Mouse (Mus musculus) hindbrain, postnatal 0 days (tissue): Measurements from ENCODE around the gene Fhl2. TPM values are rescaled to one million over a fixed set of nuclear protein-coding genes. Genes with fewer than 3 reads are reported as not detected.

Experiments
- ATAC-seq: fragments of 200-750 bp; cut with Nextera tagmentation; 2 replicates; pipeline ENCODE4 v1.8.0; 2017; ENCODE audit warnings: mild to moderate bottlenecking, moderate TSS enrichment, moderate library complexity
- DNase-seq: peaks from one replicate; pipeline ENCODE4 v3.0.0-alpha.2; 2015; ENCODE audit warnings: low spot score
- H3K27ac ChIP-seq: fragments of 300-500 bp; sonication (generic); 2 replicates; pipeline ENCODE4 v1.5.1; 2014; ENCODE audit warnings: mild to moderate bottlenecking
- H3K27me3 ChIP-seq: fragments of 300-500 bp; sonication (generic); 2 replicates; pipeline ENCODE4 v1.6.1; 2014; ENCODE audit warnings: low read length, mixed read lengths; ENCODE audit not compliant: insufficient read depth
- H3K36me3 ChIP-seq: fragments of 300-500 bp; sonication (generic); 2 replicates; pipeline ENCODE4 v1.6.1; 2014; ENCODE audit warnings: low read length, mixed read lengths; ENCODE audit not compliant: insufficient read depth
- H3K4me1 ChIP-seq: fragments of 300-500 bp; sonication (generic); 2 replicates; pipeline ENCODE4 v1.6.1; 2014; ENCODE audit warnings: antibody characterized with exemption, low read length, mixed read lengths; ENCODE audit not compliant: insufficient read depth
- H3K4me2 ChIP-seq: fragments of 300-500 bp; sonication (generic); 2 replicates; pipeline ENCODE4 v1.6.1; 2014; ENCODE audit warnings: low read depth, mild to moderate bottlenecking, low read length, moderate library complexity, mixed read lengths
- H3K4me3 ChIP-seq: fragments of 300-500 bp; sonication (generic); 2 replicates; pipeline ENCODE4 v1.5.1; 2014; ENCODE audit warnings: low read length
- H3K9ac ChIP-seq: fragments of 300-500 bp; sonication (generic); replicated peaks from 2 replicates; pipeline ENCODE4 v1.6.1; 2014; ENCODE audit warnings: mild to moderate bottlenecking, low read length, moderate library complexity, mixed read lengths
- H3K9me3 ChIP-seq: fragments of 300-500 bp; sonication (generic); 2 replicates; pipeline ENCODE4 v1.6.1; 2016; ENCODE audit warnings: low read length, mixed read lengths
- CTCF ChIP-seq: IDR thresholded peaks from 2 replicates; pipeline ENCODE4 v1.5.1; 2016; ENCODE audit warnings: antibody characterized with exemption, control low read depth, low read depth
- WGBS: fragments of 180-500 bp; shearing (Covaris S2); extraction: QIAGEN DNeasy Blood & Tissue Kit; methylation state at CpG from one replicate; pipeline ENCODE4 v1.1.7; 2014; 5-methylcytosine and 5-hydroxymethylcytosine counted together
- polyA plus RNA-seq: library from polyadenylated mRNA; unstranded; fragments of >200 nt; fragmentation: Nextera tagmentation; extraction: Ambion mirVana; gene quantifications from 2 replicates; pipeline ENCODE4 v1.2.1, GENCODE M21; 2015
- total RNA-seq: library from RNA; depleted of rRNA; stranded (reverse); fragments of >200 nt; gene quantifications from 2 replicates; pipeline ENCODE4 v1.2.3, GENCODE M21; 2014; rRNA removed

Fhl2 gene
- total and polyA plus RNA-seq, 2 experiments from 2014 or later, result 24.5 to 29.7 TPM

DNA sequence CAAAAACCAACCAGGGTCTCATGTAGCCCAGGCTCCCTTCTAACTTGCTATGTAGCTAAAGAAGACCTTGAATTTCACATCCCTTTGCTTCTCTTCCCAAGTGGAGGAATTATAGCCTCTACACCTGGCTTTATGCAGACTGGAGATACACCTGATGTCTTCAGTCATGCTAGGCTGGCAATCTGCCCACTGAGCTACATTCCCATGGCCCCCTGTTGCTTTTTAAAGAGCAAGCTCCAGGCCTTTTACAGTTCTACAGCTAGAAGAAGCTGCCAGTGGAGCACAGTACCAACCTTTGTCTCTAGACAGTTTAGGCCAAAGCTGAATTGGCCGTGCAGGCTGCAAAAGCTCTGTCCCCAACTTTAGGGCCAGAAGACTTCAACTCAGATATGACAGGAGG is 106.4 kb downstream of the Fhl2 start:
- peak; percentile 25 for DNase-seq
- peak overlapping the region; percentile 61; the same call in 1 of the 2 replicates for H3K4me2 ChIP-seq

GRCm38 (mm10) chr1:43082946-43083345 is 113.8 kb downstream of the Fhl2 start:
- TF ChIP-seq CTCF, result no peak
- DNase-seq, result no peak
- H3K4me1 ChIP-seq, result no peaks in the 10 kb centered on the region
- no peaks in the 10 kb centered on the region for H3K36me3 ChIP-seq
- H3K27me3 ChIP-seq, result no peaks in the 10 kb centered on the region
- H3K9ac ChIP-seq, result no peak overlapping the region
- 86% methylated on average over 5 of the region's 5 CpGs for WGBS
- no peaks in the 10 kb centered on the region for H3K9me3 ChIP-seq
- no peak overlapping the region for H3K27ac ChIP-seq
- no peak overlapping the region for H3K4me3 ChIP-seq
- no peak for ATAC-seq
- H3K4me2 ChIP-seq, result no peak overlapping the region

More for the DNA sequence above, 106.4 kb downstream of the Fhl2 start:
- Histone ChIP-seq H3K9me3 (no peaks in the 10 kb centered on the region), H3K36me3 (no peaks in the 10 kb centered on the region), H3K27ac (no peak overlapping the region), H3K4me3 (no peak overlapping the region), H3K27me3 (no peaks in the 10 kb centered on the region), H3K4me1 (peaks cover 6% of the 10 kb centered on the region; the same call in 1 of the 2 replicates), H3K9ac (no peak overlapping the region)
- WGBS, result 64% methylated on average over 1 of the region's 1 CpGs
- no peak for TF ChIP-seq CTCF
- no peak for ATAC-seq

DNA sequence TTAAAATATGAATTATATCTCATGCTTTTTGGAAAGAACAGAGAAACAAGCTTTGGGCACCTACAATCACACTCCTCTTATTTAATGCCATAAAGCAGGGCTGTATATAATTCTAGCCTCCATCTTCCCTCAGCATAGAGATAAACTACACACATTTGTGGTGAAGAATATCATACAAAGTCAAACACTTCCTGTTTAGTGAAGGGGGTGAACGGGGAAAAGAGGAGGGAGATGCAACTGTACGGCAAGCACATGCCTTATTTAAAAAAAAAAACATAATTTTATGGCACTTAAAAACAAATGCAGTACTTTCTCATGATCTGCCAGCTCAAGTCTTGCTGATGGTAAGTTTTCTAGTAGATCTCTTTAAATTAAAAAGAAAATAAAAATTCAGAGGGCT is 118.7 kb downstream of the Fhl2 start:
- H3K4me3 ChIP-seq, result no peak overlapping the region

GRCm38 (mm10) chr1:43074791-43075190 is 122.0 kb downstream of the Fhl2 start:
- no peak for TF ChIP-seq CTCF
- no peaks in the 10 kb centered on the region for H3K4me1 ChIP-seq
- no peak overlapping the region for H3K27ac ChIP-seq
- no peak for ATAC-seq
- no peak for DNase-seq
- H3K9me3 ChIP-seq, result no peaks in the 10 kb centered on the region
- WGBS, result 90% methylated on average over 2 of the region's 2 CpGs
- H3K9ac ChIP-seq, result no peak overlapping the region
- no peak overlapping the region for H3K4me2 ChIP-seq
- no peak overlapping the region for H3K4me3 ChIP-seq
- H3K36me3 ChIP-seq, result peaks cover 27% of the 10 kb centered on the region; the same call in 1 of the 2 replicates
- H3K27me3 ChIP-seq, result no peaks in the 10 kb centered on the region

More for the DNA sequence above, 118.7 kb downstream of the Fhl2 start:
- Histone ChIP-seq H3K4me2 (no peak overlapping the region), H3K9me3 (no peaks in the 10 kb centered on the region), H3K9ac (no peak overlapping the region), H3K4me1 (no peaks in the 10 kb centered on the region), H3K27me3 (no peaks in the 10 kb centered on the region), H3K36me3 (peaks cover 18% of the 10 kb centered on the region; the same call in 1 of the 2 replicates), H3K27ac (no peak overlapping the region)
- TF ChIP-seq CTCF, result no peak
- 81% methylated on average over 2 of the region's 2 CpGs for WGBS
- ATAC-seq (no peak), DNase-seq (no peak)

Other genes with a start within 250 kb of the Fhl2 start
- gene Gpr45, start 244.1 kb downstream of the Fhl2 start, total RNA-seq, result 14.6 and 19.9 TPM in 2 replicates
- 8.4 and 10.4 TPM in 2 replicates for gene Gpr45, start 244.1 kb downstream of the Fhl2 start, polyA plus RNA-seq
- gene Tgfbrap1, start 98.3 kb downstream of the Fhl2 start, total RNA-seq, result 42.1 and 50.9 TPM in 2 replicates
- gene Tgfbrap1, start 98.3 kb downstream of the Fhl2 start, polyA plus RNA-seq, result 13.3 and 13.6 TPM in 2 replicates
- gene AI597479, start 98.3 kb downstream of the Fhl2 start, total RNA-seq, result 20.7 and 22.8 TPM in 2 replicates
- gene AI597479, start 98.3 kb downstream of the Fhl2 start, polyA plus RNA-seq, result 28.8 and 29.5 TPM in 2 replicates
- 65.1 and 65.6 TPM in 2 replicates for gene Nck2, start 247.6 kb upstream of the Fhl2 start, total RNA-seq
- 28.9 and 32.2 TPM in 2 replicates for gene Nck2, start 247.6 kb upstream of the Fhl2 start, polyA plus RNA-seq